Mouse (Mus musculus): Measurements from ENCODE around the gene Col1a2. TPM values are rescaled to one million over a fixed set of nuclear protein-coding genes. Genes with fewer than 3 reads are reported as not detected.

The Col1a2 gene
- polyA plus RNA-seq, 1 experiment from 2014 or later = 156 TPM

DNA sequence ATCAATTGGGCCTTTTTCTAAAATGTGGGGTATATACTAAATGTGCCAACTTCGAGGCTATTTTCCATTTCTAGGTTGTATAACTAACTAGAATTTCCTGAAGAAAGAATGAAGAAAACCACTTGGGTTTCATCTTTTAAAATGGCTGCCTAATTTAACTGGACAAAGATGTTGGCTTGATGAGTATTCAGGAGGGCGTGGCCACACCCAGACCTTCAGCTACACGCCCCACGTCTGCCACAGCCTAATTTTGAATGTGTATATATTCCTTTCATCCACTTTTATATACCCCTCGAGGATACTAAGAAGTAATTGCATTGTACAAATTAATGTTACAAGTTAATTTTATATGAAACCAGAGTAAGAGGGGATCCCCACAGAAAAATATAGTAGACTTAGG lies 2.2 kb downstream of the Col1a2 start:
- ATAC-seq (replicated peaks; ENCODE audit: low FRiP score) (no peak), DNase-seq (ENCODE audit: low spot score) (no peak)
- Histone ChIP-seq H3K9ac (ENCODE audit: low read depth, low read length) (no peak overlapping the region), H3K27me3 (replicated peaks; ENCODE audit: control insufficient read depth, insufficient read depth, low read length) (peaks cover 5% of the 10 kb centered on the region), H3K27ac (ENCODE audit: low read depth, low read length) (no peak overlapping the region), H3K9me3 (ENCODE audit: control insufficient read depth, low read length) (no peaks in the 10 kb centered on the region), H3K36me3 (ENCODE audit: control insufficient read depth, insufficient read depth, low read length) (no peaks in the 10 kb centered on the region), H3K4me1 (replicated peaks; ENCODE audit: control insufficient read depth, insufficient read depth, low read length) (peaks cover 2% of the 10 kb centered on the region; the same call in 1 of the 2 replicates), H3K4me3 (ENCODE audit: low read depth, low read length) (peak overlapping the region; percentile 45), H3K4me2 (peak overlapping the region; percentile 68)
- 68% methylated on average over 5 of the region's 5 CpGs for WGBS

DNA sequence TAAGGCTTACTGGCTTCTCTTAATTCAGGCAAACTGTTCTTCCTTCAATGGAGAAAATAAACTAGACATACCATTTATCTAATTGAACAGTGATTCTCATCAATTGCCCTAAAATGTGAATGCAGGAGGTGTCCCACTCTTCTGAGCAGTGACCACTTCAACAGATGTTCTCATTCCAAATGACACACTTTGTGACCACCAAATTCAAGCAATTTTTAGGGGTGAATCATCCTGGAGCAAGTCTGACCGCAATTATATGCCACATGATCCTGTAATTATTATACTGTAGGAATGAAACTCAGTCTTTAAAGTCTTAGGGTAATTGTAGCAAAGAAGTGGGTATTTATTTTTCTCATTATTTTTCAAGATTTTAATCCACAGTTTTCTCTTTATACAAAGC lies 2.7 kb downstream of the Col1a2 start:
- Histone ChIP-seq H3K27me3 (replicated peaks; ENCODE audit: control insufficient read depth, insufficient read depth, low read length) (peaks cover 5% of the 10 kb centered on the region), H3K4me2 (peak overlapping the region; percentile 68), H3K9ac (ENCODE audit: low read depth, low read length) (no peak overlapping the region), H3K4me3 (ENCODE audit: low read depth, low read length) (no peak overlapping the region), H3K9me3 (ENCODE audit: control insufficient read depth, low read length) (no peaks in the 10 kb centered on the region), H3K4me1 (replicated peaks; ENCODE audit: control insufficient read depth, insufficient read depth, low read length) (peaks cover 2% of the 10 kb centered on the region; the same call in 1 of the 2 replicates), H3K27ac (ENCODE audit: low read depth, low read length) (no peak overlapping the region), H3K36me3 (ENCODE audit: control insufficient read depth, insufficient read depth, low read length) (no peaks in the 10 kb centered on the region)
- no peak for ATAC-seq (replicated peaks; ENCODE audit: low FRiP score)
- 84% methylated on average over 1 of the region's 1 CpGs for WGBS
- no peak for DNase-seq (ENCODE audit: low spot score)

DNA sequence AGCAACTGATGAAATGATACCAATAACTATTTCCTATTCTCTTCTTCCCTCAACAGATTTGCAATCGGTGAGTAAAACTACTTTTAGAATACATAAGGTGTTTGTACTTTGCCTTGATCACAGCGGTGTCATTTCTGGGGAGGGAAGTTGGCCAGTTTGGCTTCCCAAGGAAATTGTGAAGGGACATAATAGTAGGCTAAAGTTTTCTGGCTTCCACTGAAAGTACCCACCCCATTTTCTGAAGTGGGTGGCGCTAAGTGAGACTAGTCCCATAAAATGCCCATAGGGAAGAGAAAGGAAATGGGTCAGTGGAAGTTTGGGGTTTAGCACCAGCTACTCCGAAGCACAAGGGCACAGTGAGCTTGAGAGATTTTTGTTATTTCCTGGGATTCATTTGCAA lies 3.7 kb downstream of the Col1a2 start:
- Histone ChIP-seq H3K4me3 (ENCODE audit: low read depth, low read length) (no peak overlapping the region), H3K27ac (ENCODE audit: low read depth, low read length) (no peak overlapping the region), H3K36me3 (ENCODE audit: control insufficient read depth, insufficient read depth, low read length) (no peaks in the 10 kb centered on the region), H3K4me1 (replicated peaks; ENCODE audit: control insufficient read depth, insufficient read depth, low read length) (peaks cover 2% of the 10 kb centered on the region; the same call in 1 of the 2 replicates), H3K27me3 (replicated peaks; ENCODE audit: control insufficient read depth, insufficient read depth, low read length) (peaks cover 5% of the 10 kb centered on the region), H3K4me2 (no peak overlapping the region), H3K9ac (ENCODE audit: low read depth, low read length) (no peak overlapping the region), H3K9me3 (ENCODE audit: control insufficient read depth, low read length) (no peaks in the 10 kb centered on the region)
- WGBS = 81% methylated on average over 4 of the region's 4 CpGs
- ATAC-seq (replicated peaks; ENCODE audit: low FRiP score) (no peak), DNase-seq (ENCODE audit: low spot score) (no peak)

DNA sequence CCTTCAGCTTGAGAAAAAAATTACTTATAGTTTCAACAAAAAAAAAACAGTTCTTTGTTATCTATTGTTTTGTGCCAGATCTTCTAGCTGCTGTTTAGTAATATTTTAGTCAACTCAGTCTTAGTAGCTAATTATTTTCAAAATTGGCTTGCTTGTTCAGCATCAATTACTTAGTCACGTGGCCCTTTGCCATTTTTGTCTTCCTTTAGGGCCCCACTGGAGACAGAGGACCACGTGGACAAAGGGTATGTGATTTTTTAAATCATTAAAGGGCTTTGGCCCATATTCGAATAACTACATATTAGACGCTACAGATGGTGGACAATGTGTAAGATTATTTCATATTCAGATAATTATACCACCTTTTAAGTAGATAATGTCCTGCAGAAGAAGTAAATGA lies 4.8 kb downstream of the Col1a2 start:
- H3K36me3 ChIP-seq (ENCODE audit: control insufficient read depth, insufficient read depth, low read length) = no peaks in the 10 kb centered on the region
- H3K4me3 ChIP-seq (ENCODE audit: low read depth, low read length) = no peak overlapping the region
- DNase-seq (ENCODE audit: low spot score) (no peak), ATAC-seq (replicated peaks; ENCODE audit: low FRiP score) (no peak)
- 82% methylated on average over 4 of the region's 4 CpGs for WGBS
- H3K4me2 ChIP-seq = no peak overlapping the region
- peaks cover 2% of the 10 kb centered on the region; the same call in 1 of the 2 replicates for H3K4me1 ChIP-seq (replicated peaks; ENCODE audit: control insufficient read depth, insufficient read depth, low read length)
- H3K9ac ChIP-seq (ENCODE audit: low read depth, low read length) = no peak overlapping the region
- peaks cover 3% of the 10 kb centered on the region for H3K27me3 ChIP-seq (replicated peaks; ENCODE audit: control insufficient read depth, insufficient read depth, low read length)
- H3K9me3 ChIP-seq (ENCODE audit: control insufficient read depth, low read length) = no peaks in the 10 kb centered on the region
- H3K27ac ChIP-seq (ENCODE audit: low read depth, low read length) = no peak overlapping the region

DNA sequence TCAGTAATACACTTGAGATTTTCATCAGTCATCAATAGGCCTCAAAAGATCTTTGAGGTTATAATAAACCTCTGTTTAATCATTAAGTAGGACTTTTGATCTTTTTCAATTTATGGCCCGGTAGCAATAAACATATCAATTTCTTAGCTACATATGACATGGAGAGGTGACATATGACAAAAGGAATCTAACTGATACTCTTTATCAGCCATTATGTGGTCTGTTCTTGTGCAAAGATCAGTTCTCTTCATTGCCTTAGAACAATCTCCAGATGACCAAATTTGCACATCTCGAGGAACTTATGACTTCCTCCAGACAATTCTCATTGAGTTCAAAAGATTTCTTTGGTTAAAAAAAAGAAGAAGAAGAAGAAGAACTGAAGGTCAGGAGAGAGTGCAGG lies 10.1 kb downstream of the Col1a2 start:
- Histone ChIP-seq H3K4me1 (replicated peaks; ENCODE audit: control insufficient read depth, insufficient read depth, low read length) (no peaks in the 10 kb centered on the region; the same call in 1 of the 2 replicates), H3K9me3 (ENCODE audit: control insufficient read depth, low read length) (no peaks in the 10 kb centered on the region), H3K27ac (ENCODE audit: low read depth, low read length) (no peak overlapping the region), H3K4me3 (ENCODE audit: low read depth, low read length) (no peak overlapping the region), H3K4me2 (no peak overlapping the region), H3K9ac (ENCODE audit: low read depth, low read length) (no peak overlapping the region), H3K27me3 (replicated peaks; ENCODE audit: control insufficient read depth, insufficient read depth, low read length) (no peaks in the 10 kb centered on the region), H3K36me3 (ENCODE audit: control insufficient read depth, insufficient read depth, low read length) (no peaks in the 10 kb centered on the region)
- WGBS = 80% methylated on average over 2 of the region's 2 CpGs
- no peak for ATAC-seq (replicated peaks; ENCODE audit: low FRiP score)
- no peak for DNase-seq (ENCODE audit: low spot score)

DNA sequence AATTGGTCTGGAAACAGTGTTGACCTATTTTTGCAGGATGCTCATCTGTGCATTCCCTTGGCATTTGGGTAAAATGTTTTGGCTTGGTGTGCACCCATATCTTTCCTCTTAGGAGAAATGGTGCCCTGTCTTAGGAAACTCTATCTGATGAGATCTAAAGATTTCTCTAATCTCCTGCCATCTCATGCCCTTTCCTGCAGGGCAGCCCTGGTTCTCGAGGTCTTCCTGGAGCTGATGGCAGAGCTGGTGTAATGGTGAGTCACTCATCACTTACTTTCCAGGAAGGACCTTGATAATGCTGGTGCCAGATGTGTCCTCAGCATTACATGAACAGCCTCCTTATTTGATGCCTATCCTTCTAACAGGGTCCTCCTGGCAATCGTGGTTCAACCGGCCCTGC lies 16.4 kb downstream of the Col1a2 start:
- no peak for ATAC-seq (replicated peaks; ENCODE audit: low FRiP score)
- 75% methylated on average over 3 of the region's 3 CpGs for WGBS
- H3K36me3 ChIP-seq (ENCODE audit: control insufficient read depth, insufficient read depth, low read length) = no peaks in the 10 kb centered on the region

DNA sequence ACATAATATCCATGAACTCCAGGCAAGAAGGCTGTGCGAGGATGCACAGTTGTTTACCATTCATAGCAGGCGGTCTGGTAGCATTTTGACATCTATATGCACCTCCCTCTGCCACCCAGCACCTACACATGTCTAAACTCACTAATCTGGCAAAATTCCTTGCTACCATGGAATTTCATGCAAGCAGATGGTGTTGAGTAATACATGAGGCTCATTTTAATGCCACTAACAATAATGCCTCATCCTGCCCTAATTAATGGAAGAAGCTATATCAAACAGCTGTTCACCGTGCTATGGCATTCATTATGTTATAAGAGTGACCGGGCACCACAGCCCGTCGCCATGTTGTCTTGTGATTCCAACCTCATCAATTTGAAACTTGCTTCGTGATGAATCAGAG lies 23.8 kb downstream of the Col1a2 start:
- Histone ChIP-seq H3K9me3 (ENCODE audit: control insufficient read depth, low read length) (no peaks in the 10 kb centered on the region), H3K4me3 (ENCODE audit: low read depth, low read length) (no peak overlapping the region), H3K27ac (ENCODE audit: low read depth, low read length) (no peak overlapping the region), H3K36me3 (ENCODE audit: control insufficient read depth, insufficient read depth, low read length) (no peaks in the 10 kb centered on the region; the same call in 1 of the 2 replicates), H3K27me3 (replicated peaks; ENCODE audit: control insufficient read depth, insufficient read depth, low read length) (no peaks in the 10 kb centered on the region), H3K4me1 (replicated peaks; ENCODE audit: control insufficient read depth, insufficient read depth, low read length) (no peaks in the 10 kb centered on the region), H3K4me2 (no peak overlapping the region), H3K9ac (ENCODE audit: low read depth, low read length) (no peak overlapping the region)
- DNase-seq (ENCODE audit: low spot score) (no peak), ATAC-seq (replicated peaks; ENCODE audit: low FRiP score) (no peak)
- WGBS = 89% methylated on average over 7 of the region's 7 CpGs

More for the DNA sequence above, 16.4 kb downstream of the Col1a2 start:
- Histone ChIP-seq H3K4me3 (ENCODE audit: low read depth, low read length) (no peak overlapping the region), H3K9ac (ENCODE audit: low read depth, low read length) (no peak overlapping the region), H3K4me2 (no peak overlapping the region), H3K27ac (ENCODE audit: low read depth, low read length) (no peak overlapping the region), H3K4me1 (replicated peaks; ENCODE audit: control insufficient read depth, insufficient read depth, low read length) (no peaks in the 10 kb centered on the region), H3K9me3 (ENCODE audit: control insufficient read depth, low read length) (no peaks in the 10 kb centered on the region), H3K27me3 (replicated peaks; ENCODE audit: control insufficient read depth, insufficient read depth, low read length) (no peaks in the 10 kb centered on the region)
- no peak for DNase-seq (ENCODE audit: low spot score)

DNA sequence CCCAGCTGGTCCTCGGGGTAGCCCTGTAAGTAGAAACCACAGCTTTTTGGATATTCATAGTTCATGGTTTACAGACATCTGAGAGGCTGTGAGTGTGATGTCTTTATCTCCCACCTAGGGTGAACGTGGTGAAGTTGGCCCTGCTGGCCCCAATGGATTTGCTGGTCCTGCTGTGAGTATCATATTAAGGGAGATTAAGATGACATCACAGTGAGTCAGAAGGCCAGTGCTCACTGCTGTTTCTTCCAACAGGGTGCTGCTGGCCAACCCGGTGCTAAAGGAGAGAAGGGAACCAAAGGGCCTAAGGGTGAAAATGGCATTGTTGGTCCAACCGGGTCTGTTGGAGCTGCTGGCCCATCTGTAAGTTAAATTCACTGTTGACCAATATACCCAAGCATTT lies 26.4 kb downstream of the Col1a2 start:
- H3K27ac ChIP-seq (ENCODE audit: low read depth, low read length) = no peak overlapping the region
- H3K9ac ChIP-seq (ENCODE audit: low read depth, low read length) = no peak overlapping the region
- no peak overlapping the region for H3K4me2 ChIP-seq
- no peak for ATAC-seq (replicated peaks; ENCODE audit: low FRiP score)
- no peaks in the 10 kb centered on the region for H3K9me3 ChIP-seq (ENCODE audit: control insufficient read depth, low read length)
- WGBS = 72% methylated on average over 4 of the region's 4 CpGs
- H3K36me3 ChIP-seq (ENCODE audit: control insufficient read depth, insufficient read depth, low read length) = no peaks in the 10 kb centered on the region; the same call in 1 of the 2 replicates
- no peaks in the 10 kb centered on the region for H3K4me1 ChIP-seq (replicated peaks; ENCODE audit: control insufficient read depth, insufficient read depth, low read length)
- no peak overlapping the region for H3K4me3 ChIP-seq (ENCODE audit: low read depth, low read length)
- no peaks in the 10 kb centered on the region for H3K27me3 ChIP-seq (replicated peaks; ENCODE audit: control insufficient read depth, insufficient read depth, low read length)
- DNase-seq (ENCODE audit: low spot score) = no peak

DNA sequence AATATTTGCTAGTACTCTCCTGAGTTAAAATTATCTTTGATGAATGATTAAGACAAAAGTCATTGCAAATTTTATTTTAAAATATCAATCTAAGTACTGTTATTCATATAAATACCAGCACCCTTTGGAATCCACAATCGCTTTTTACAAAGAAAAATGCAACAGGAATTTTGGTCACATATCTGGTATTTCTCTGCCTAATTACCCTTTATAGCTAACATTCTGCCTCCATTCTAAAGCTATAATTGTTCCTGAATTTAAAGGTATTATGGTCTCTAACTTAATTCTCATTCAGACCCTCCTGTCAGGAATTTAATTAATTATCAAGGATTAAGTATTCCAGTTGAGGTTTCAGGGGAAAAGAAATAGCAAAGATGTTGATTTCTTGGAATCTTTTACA lies 28.3 kb downstream of the Col1a2 start:
- H3K36me3 ChIP-seq (ENCODE audit: control insufficient read depth, insufficient read depth, low read length) = no peaks in the 10 kb centered on the region; the same call in 1 of the 2 replicates
- DNase-seq (ENCODE audit: low spot score) = no peak

More for the DNA sequence above, 28.3 kb downstream of the Col1a2 start:
- Histone ChIP-seq H3K27me3 (replicated peaks; ENCODE audit: control insufficient read depth, insufficient read depth, low read length) (no peaks in the 10 kb centered on the region), H3K9ac (ENCODE audit: low read depth, low read length) (no peak overlapping the region), H3K4me2 (no peak overlapping the region), H3K9me3 (ENCODE audit: control insufficient read depth, low read length) (no peaks in the 10 kb centered on the region), H3K4me3 (ENCODE audit: low read depth, low read length) (no peak overlapping the region), H3K27ac (ENCODE audit: low read depth, low read length) (no peak overlapping the region), H3K4me1 (replicated peaks; ENCODE audit: control insufficient read depth, insufficient read depth, low read length) (no peaks in the 10 kb centered on the region)
- ATAC-seq (replicated peaks; ENCODE audit: low FRiP score) = no peak
- WGBS = 87% methylated on average over 1 of the region's 1 CpGs

Measured in liver, embryonic 11.5 days (tissue).